Mouse (Mus musculus) kidney, postnatal 14 days (tissue): Measurements from ENCODE around the gene Kcnj4.

ENCODE experiments used
- DNase-seq: peaks from one replicate; pipeline ENCODE4 v3.0.0; 2022; ENCODE audit warnings: mixed read lengths

Gene Kcnj4

GRCm38 (mm10) chr15:79453831-79454230 lies 51.2 kb downstream of the Kcnj4 start:
- DNase-seq: no peak

GRCm38 (mm10) chr15:79448041-79448440 lies 57.0 kb downstream of the Kcnj4 start:
- no peak for DNase-seq

- DNase-seq: no peak
These were observed 59.0 kb downstream of the Kcnj4 start for GRCm38 (mm10) chr15:79445786-79446654.

DNA sequence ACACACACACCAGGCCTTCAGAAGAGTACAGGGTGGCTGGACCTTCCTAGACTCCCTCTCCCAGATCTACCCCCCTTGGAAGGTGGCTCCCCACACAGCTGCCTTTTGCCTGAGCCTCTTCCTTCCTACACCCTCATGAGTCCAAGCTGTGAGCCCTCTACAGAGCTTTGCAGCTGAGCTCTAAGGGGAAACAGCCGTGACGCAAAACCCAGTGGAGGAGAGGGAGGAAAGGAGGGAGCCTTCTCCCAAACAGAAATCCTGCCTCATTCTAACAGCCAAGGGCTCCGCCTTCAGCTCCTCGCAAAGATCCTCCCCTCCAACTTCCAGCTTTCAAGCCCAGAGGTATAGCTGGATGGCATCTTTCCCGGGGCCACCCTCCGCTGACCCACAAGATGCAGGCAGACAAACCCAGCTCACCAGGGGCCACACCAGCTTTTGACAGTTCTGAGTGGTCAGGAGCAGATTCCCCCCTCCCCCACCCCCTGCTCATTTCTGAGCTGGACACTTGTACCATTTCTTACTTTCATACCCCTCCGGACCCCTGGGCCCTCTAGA lies 61.1 kb downstream of the Kcnj4 start:
- no peak for DNase-seq

DNA sequence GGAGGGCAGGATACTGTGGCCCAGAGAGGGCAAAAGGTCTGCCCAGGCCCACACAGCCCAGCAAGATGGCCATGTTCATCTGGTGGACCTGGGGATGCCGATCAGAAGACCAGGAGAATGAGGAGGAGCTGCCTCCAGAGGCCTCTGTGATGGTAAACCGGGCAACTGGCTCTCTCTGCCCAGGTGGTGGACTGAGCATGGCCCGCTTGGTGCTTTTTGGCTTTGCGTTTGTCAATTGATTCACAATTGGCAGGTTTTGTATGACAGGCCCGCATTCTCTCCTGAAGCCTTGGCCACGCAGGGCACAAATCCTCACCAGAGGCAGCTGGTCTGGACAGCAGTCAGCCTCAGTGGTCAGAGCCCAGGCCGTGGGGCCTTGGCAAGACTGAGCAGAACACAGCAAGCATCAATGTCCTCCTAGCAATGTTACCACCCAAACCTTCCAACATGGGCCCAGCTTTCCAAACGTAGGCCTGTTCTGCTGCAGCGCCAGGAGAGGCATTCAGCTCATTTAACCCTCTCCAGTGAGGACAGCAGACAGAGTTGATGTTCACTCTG lies 62.0 kb downstream of the Kcnj4 start:
- no peak for DNase-seq

GRCm38 (mm10) chr15:79442257-79442611 lies 62.8 kb downstream of the Kcnj4 start:
- DNase-seq: no peak

- peak; percentile 90 for DNase-seq
These were observed 63.4 kb downstream of the Kcnj4 start for GRCm38 (mm10) chr15:79441331-79442256.

- DNase-seq: no peak
These were observed 64.2 kb downstream of the Kcnj4 start for GRCm38 (mm10) chr15:79440651-79441330.

DNA sequence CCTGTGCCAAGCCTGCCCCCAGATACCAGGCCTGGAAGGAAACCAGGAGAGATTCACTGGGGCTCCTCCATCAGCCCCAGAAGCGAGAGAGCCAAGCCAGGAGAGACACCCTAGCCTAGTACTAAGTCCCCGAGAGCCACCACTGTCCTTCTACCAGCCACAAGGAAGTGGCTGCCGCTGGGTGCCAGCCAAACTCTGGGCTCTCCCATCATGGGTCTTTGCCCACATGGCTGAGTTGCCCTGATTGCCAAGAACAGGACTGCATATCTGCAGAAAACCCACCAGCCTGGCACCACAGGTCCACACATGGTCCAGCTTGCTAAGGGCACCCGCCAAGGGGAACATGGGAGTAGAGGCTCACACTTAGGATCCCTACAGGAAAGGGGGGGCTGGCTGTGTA lies 64.8 kb downstream of the Kcnj4 start:
- DNase-seq: peak; percentile 64

DNA sequence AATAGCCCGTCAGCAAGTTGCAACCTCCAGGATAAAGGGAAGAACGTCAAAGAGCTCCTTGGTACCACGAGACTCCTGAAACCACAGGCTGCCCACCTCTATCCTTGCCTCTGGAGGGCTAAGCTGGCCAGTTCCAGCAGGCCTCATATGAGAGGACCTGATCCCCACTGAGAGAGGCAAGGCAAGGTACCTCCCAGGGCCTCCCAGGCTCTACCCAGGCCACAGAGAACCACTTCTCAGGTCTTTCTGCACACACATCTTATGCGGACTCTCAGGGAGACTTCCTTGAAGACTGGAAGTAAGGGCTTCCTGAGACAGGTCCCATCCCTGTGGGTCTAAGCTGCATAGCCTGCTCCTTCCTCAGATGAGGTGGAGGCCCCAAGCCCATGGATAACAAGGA lies 65.7 kb downstream of the Kcnj4 start:
- no peak for DNase-seq

- no peak for DNase-seq
These were observed 66.2 kb downstream of the Kcnj4 start for GRCm38 (mm10) chr15:79438816-79439215.

DNA sequence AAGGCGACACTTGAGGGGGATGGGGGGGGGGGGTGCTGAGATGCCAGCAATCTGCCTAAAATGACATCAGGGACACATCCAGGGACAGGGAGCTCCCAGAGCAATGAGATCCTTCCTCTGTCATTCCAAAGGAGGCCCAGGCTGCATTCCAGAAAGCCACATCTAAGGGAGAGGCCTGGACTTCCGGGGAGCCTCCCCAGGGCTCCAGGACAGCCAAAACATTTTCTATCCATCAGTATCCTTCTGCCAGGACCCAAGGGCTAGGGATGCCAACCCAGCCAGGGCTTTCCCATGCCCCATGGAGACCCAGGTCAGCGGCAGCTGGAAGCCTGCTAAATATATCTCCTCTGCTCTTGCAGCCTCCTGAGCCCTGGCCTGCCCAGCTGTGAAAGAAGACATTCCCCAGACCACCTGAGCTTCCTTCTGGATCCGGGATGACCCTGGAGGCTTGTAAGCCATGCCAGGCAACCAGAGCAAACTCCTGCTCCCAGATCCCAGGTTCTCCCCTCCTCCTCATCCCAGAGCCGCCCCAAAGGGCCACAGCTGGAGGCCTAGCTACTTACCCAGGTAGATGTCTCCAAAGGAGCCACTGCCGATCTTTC lies 66.7 kb downstream of the Kcnj4 start:
- no peak for DNase-seq

- no peak for DNase-seq
These were observed 67.4 kb downstream of the Kcnj4 start for GRCm38 (mm10) chr15:79437541-79438208.

DNA sequence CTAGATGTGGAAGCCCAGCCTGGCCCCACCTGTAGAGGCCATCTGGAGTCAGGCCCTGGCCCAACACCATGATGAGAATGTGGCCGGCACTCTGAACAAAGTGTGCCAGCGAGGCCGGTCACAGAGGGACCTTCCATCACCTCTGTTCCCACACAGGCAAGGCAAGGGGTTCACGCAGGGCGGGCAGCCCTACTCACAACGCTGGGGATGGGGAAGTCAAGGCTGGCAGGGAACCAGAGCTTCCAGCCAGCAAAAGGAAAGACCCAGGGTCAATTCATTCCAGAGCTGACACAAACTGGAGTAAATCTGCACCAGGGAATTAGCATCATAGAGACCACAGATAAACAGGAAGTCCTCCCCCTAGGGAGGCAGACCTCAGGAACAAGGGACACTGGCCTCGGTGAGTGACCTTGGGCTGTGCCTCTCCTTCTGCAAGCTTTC lies 68.5 kb downstream of the Kcnj4 start:
- peak; percentile 70 for DNase-seq

DNA sequence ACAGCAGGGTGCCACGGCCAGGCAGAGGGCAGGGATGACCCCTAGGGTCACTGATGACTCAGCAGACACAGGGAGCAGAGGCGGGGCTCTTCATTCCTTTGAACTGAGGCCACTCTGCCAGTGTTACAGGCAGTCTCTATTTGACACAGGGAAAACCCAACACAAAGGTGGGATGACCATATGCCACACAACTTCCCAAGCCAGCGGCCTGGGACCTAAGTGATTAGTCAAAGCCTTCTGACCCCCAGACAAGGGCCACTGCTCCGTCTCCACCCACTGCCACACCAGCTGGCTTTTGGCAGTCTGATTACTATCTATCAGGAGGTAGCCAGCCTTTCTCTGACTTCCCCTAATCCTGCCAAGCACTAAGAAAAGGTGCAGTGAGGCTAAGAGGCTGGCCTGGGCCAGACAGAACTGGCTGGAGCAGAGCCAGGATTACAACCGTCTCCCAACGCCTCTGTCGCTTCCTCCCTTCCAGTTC lies 69.8 kb downstream of the Kcnj4 start:
- peak; percentile 75 for DNase-seq
